Mouse (Mus musculus): Measurements from ENCODE around the gene Helz2. TPM values are rescaled to one million over a fixed set of nuclear protein-coding genes. Genes with fewer than 3 reads are reported as not detected.

Helz2 gene
- polyA plus RNA-seq, 1 experiment from 2014 or later, result 2.8 TPM

GRCm38 (mm10) chr2:181243706-181244394 lies 2.0 kb upstream of the Helz2 start:
- Histone ChIP-seq H3K4me3 (ENCODE audit: low read depth, low read length) (no peak overlapping the region), H3K36me3 (ENCODE audit: control insufficient read depth, insufficient read depth, low read length) (no peaks in the 10 kb centered on the region; the same call in 1 of the 2 replicates), H3K4me1 (replicated peaks; ENCODE audit: control insufficient read depth, insufficient read depth, low read length) (peaks cover 15% of the 10 kb centered on the region; the same call in 1 of the 2 replicates), H3K9me3 (ENCODE audit: control insufficient read depth, low read length) (no peaks in the 10 kb centered on the region), H3K9ac (ENCODE audit: low read length) (no peak overlapping the region), H3K27me3 (replicated peaks; ENCODE audit: control insufficient read depth, insufficient read depth, low read length) (no peaks in the 10 kb centered on the region), H3K27ac (ENCODE audit: low read depth) (no peak overlapping the region), H3K4me2 (ENCODE audit: low read length) (no peak overlapping the region)
- no peak for ATAC-seq (replicated peaks; ENCODE audit: low FRiP score, low TSS enrichment, low read depth)
- no peak for DNase-seq (ENCODE audit: low spot score)
- WGBS, result 34% methylated on average over 11 of the region's 11 CpGs

- no peak overlapping the region for H3K27ac ChIP-seq (ENCODE audit: low read depth)
- peaks cover 15% of the 10 kb centered on the region; the same call in 1 of the 2 replicates for H3K4me1 ChIP-seq (replicated peaks; ENCODE audit: control insufficient read depth, insufficient read depth, low read length)
- H3K9me3 ChIP-seq (ENCODE audit: control insufficient read depth, low read length), result no peaks in the 10 kb centered on the region
- H3K4me2 ChIP-seq (ENCODE audit: low read length), result peak overlapping the region; percentile 72
- 56% methylated on average over 3 of the region's 3 CpGs for WGBS
- peaks cover 4% of the 10 kb centered on the region for H3K36me3 ChIP-seq (ENCODE audit: control insufficient read depth, insufficient read depth, low read length)
- peak overlapping the region; percentile 54 for H3K4me3 ChIP-seq (ENCODE audit: low read depth, low read length)
- no peaks in the 10 kb centered on the region for H3K27me3 ChIP-seq (replicated peaks; ENCODE audit: control insufficient read depth, insufficient read depth, low read length)
- peak; percentile 58 for DNase-seq (ENCODE audit: low spot score)
- peak overlapping the region; percentile 63 for H3K9ac ChIP-seq (ENCODE audit: low read length)
- no peak for ATAC-seq (replicated peaks; ENCODE audit: low FRiP score, low TSS enrichment, low read depth)
Measured at GRCm38 (mm10) chr2:181242314-181242665, 463 bp upstream of the Helz2 start.

GRCm38 (mm10) chr2:181240806-181241440 lies 904 bp downstream of the Helz2 start:
- peak overlapping the region; percentile 72 for H3K4me2 ChIP-seq (ENCODE audit: low read length)
- H3K27ac ChIP-seq (ENCODE audit: low read depth), result no peak overlapping the region
- DNase-seq (ENCODE audit: low spot score) (no peak), ATAC-seq (replicated peaks; ENCODE audit: low FRiP score, low TSS enrichment, low read depth) (no peak)
- no peak overlapping the region for H3K4me3 ChIP-seq (ENCODE audit: low read depth, low read length)
- no peak overlapping the region for H3K9ac ChIP-seq (ENCODE audit: low read length)
- peaks cover 15% of the 10 kb centered on the region; the same call in 1 of the 2 replicates for H3K4me1 ChIP-seq (replicated peaks; ENCODE audit: control insufficient read depth, insufficient read depth, low read length)
- no peaks in the 10 kb centered on the region for H3K9me3 ChIP-seq (ENCODE audit: control insufficient read depth, low read length)
- WGBS, result 90% methylated on average over 13 of the region's 13 CpGs
- H3K36me3 ChIP-seq (ENCODE audit: control insufficient read depth, insufficient read depth, low read length), result peaks cover 4% of the 10 kb centered on the region
- H3K27me3 ChIP-seq (replicated peaks; ENCODE audit: control insufficient read depth, insufficient read depth, low read length), result no peaks in the 10 kb centered on the region

GRCm38 (mm10) chr2:181239261-181239660 lies 2.6 kb downstream of the Helz2 start:
- DNase-seq (ENCODE audit: low spot score), result no peak
- Histone ChIP-seq H3K9ac (ENCODE audit: low read length) (no peak overlapping the region), H3K36me3 (ENCODE audit: control insufficient read depth, insufficient read depth, low read length) (peaks cover 7% of the 10 kb centered on the region), H3K4me2 (ENCODE audit: low read length) (no peak overlapping the region), H3K4me1 (replicated peaks; ENCODE audit: control insufficient read depth, insufficient read depth, low read length) (peaks cover 15% of the 10 kb centered on the region; the same call in 1 of the 2 replicates), H3K27me3 (replicated peaks; ENCODE audit: control insufficient read depth, insufficient read depth, low read length) (no peaks in the 10 kb centered on the region), H3K4me3 (ENCODE audit: low read depth, low read length) (no peak overlapping the region), H3K9me3 (ENCODE audit: control insufficient read depth, low read length) (no peaks in the 10 kb centered on the region), H3K27ac (ENCODE audit: low read depth) (no peak overlapping the region)
- no peak for ATAC-seq (replicated peaks; ENCODE audit: low FRiP score, low TSS enrichment, low read depth)
- WGBS, result 94% methylated on average over 9 of the region's 9 CpGs

- Histone ChIP-seq H3K9ac (ENCODE audit: low read length) (no peak overlapping the region), H3K36me3 (ENCODE audit: control insufficient read depth, insufficient read depth, low read length) (peaks cover 9% of the 10 kb centered on the region), H3K4me3 (ENCODE audit: low read depth, low read length) (no peak overlapping the region), H3K27ac (ENCODE audit: low read depth) (no peak overlapping the region), H3K4me1 (replicated peaks; ENCODE audit: control insufficient read depth, insufficient read depth, low read length) (peaks cover 12% of the 10 kb centered on the region; the same call in 1 of the 2 replicates), H3K4me2 (ENCODE audit: low read length) (no peak overlapping the region), H3K27me3 (replicated peaks; ENCODE audit: control insufficient read depth, insufficient read depth, low read length) (no peaks in the 10 kb centered on the region), H3K9me3 (ENCODE audit: control insufficient read depth, low read length) (no peaks in the 10 kb centered on the region)
- ATAC-seq (replicated peaks; ENCODE audit: low FRiP score, low TSS enrichment, low read depth) (no peak), DNase-seq (ENCODE audit: low spot score) (no peak)
- 79% methylated on average over 2 of the region's 2 CpGs for WGBS
Measured at GRCm38 (mm10) chr2:181238861-181239260, 3.0 kb downstream of the Helz2 start.

- Histone ChIP-seq H3K9ac (ENCODE audit: low read length) (no peak overlapping the region), H3K27ac (ENCODE audit: low read depth) (no peak overlapping the region), H3K4me1 (replicated peaks; ENCODE audit: control insufficient read depth, insufficient read depth, low read length) (peaks cover 10% of the 10 kb centered on the region; the same call in 1 of the 2 replicates), H3K36me3 (ENCODE audit: control insufficient read depth, insufficient read depth, low read length) (peaks cover 16% of the 10 kb centered on the region), H3K27me3 (replicated peaks; ENCODE audit: control insufficient read depth, insufficient read depth, low read length) (no peaks in the 10 kb centered on the region), H3K4me3 (ENCODE audit: low read depth, low read length) (no peak overlapping the region), H3K9me3 (ENCODE audit: control insufficient read depth, low read length) (no peaks in the 10 kb centered on the region), H3K4me2 (ENCODE audit: low read length) (no peak overlapping the region)
- 82% methylated on average over 10 of the region's 10 CpGs for WGBS
- ATAC-seq (replicated peaks; ENCODE audit: low FRiP score, low TSS enrichment, low read depth) (no peak), DNase-seq (ENCODE audit: low spot score) (no peak)
Measured at GRCm38 (mm10) chr2:181238091-181238610, 3.7 kb downstream of the Helz2 start.

- Histone ChIP-seq H3K27me3 (replicated peaks; ENCODE audit: control insufficient read depth, insufficient read depth, low read length) (no peaks in the 10 kb centered on the region), H3K4me2 (ENCODE audit: low read length) (no peak overlapping the region), H3K4me3 (ENCODE audit: low read depth, low read length) (no peak overlapping the region), H3K36me3 (ENCODE audit: control insufficient read depth, insufficient read depth, low read length) (peaks cover 17% of the 10 kb centered on the region), H3K9me3 (ENCODE audit: control insufficient read depth, low read length) (no peaks in the 10 kb centered on the region), H3K4me1 (replicated peaks; ENCODE audit: control insufficient read depth, insufficient read depth, low read length) (peaks cover 8% of the 10 kb centered on the region; the same call in 1 of the 2 replicates), H3K9ac (ENCODE audit: low read length) (no peak overlapping the region), H3K27ac (ENCODE audit: low read depth) (no peak overlapping the region)
- 86% methylated on average over 17 of the region's 17 CpGs for WGBS
- ATAC-seq (replicated peaks; ENCODE audit: low FRiP score, low TSS enrichment, low read depth), result no peak
- DNase-seq (ENCODE audit: low spot score), result no peak
Measured at GRCm38 (mm10) chr2:181237251-181238014, 4.4 kb downstream of the Helz2 start.

GRCm38 (mm10) chr2:181235681-181236566 lies 5.9 kb downstream of the Helz2 start:
- no peak for ATAC-seq (replicated peaks; ENCODE audit: low FRiP score, low TSS enrichment, low read depth)
- WGBS, result 85% methylated on average over 23 of the region's 23 CpGs

More at GRCm38 (mm10) chr2:181235681-181236566, 5.9 kb downstream of the Helz2 start:
- Histone ChIP-seq H3K27ac (ENCODE audit: low read depth) (no peak overlapping the region), H3K9ac (ENCODE audit: low read length) (no peak overlapping the region), H3K4me1 (replicated peaks; ENCODE audit: control insufficient read depth, insufficient read depth, low read length) (no peaks in the 10 kb centered on the region), H3K36me3 (ENCODE audit: control insufficient read depth, insufficient read depth, low read length) (peaks cover 17% of the 10 kb centered on the region), H3K4me3 (ENCODE audit: low read depth, low read length) (no peak overlapping the region), H3K4me2 (ENCODE audit: low read length) (no peak overlapping the region), H3K27me3 (replicated peaks; ENCODE audit: control insufficient read depth, insufficient read depth, low read length) (no peaks in the 10 kb centered on the region), H3K9me3 (ENCODE audit: control insufficient read depth, low read length) (no peaks in the 10 kb centered on the region)
- no peak for DNase-seq (ENCODE audit: low spot score)
